Mouse (Mus musculus) lung, embryonic 14.5 days (tissue): ENCODE results near the gene Pdhx. TPM values are rescaled to one million over a fixed set of nuclear protein-coding genes. Genes with fewer than 3 reads are reported as not detected.
A peak's percentile ranks its signal among the peaks of the same experiment; 100 is the strongest.

ENCODE experiments used
- ATAC-seq: fragments of 200-750 bp; cut with Nextera tagmentation; 2 replicates; pipeline ENCODE4 v1.8.0; 2017; ENCODE audit warnings: mild to moderate bottlenecking, moderate TSS enrichment, moderate library complexity; ENCODE audit not compliant: insufficient read depth
- DNase-seq: peaks from one replicate; pipeline ENCODE4 v3.0.0-alpha.2; 2015
- H3K27ac ChIP-seq: fragments of 300-500 bp; sonication (generic); 2 replicates; pipeline ENCODE4 v1.5.1; 2014; ENCODE audit warnings: low read depth, mild to moderate bottlenecking, moderate library complexity
- H3K27me3 ChIP-seq: fragments of 300-500 bp; sonication (generic); 2 replicates; pipeline ENCODE4 v1.6.1; 2014; ENCODE audit warnings: low read length, control low read depth; ENCODE audit not compliant: insufficient read depth
- H3K36me3 ChIP-seq: fragments of 300-500 bp; sonication (generic); 2 replicates; pipeline ENCODE4 v1.6.1; 2014; ENCODE audit warnings: control low read depth; ENCODE audit not compliant: insufficient read depth
- H3K4me1 ChIP-seq: fragments of 300-500 bp; sonication (generic); 2 replicates; pipeline ENCODE4 v1.6.1; 2014; ENCODE audit warnings: antibody characterized with exemption, control low read depth; ENCODE audit not compliant: insufficient read depth
- H3K4me2 ChIP-seq: fragments of 300-500 bp; sonication (generic); 2 replicates; pipeline ENCODE4 v1.6.1; 2014; ENCODE audit warnings: mild to moderate bottlenecking
- H3K4me3 ChIP-seq: fragments of 300-500 bp; sonication (generic); 2 replicates; pipeline ENCODE4 v1.5.1; 2014; ENCODE audit warnings: low read depth, low read length
- H3K9ac ChIP-seq: fragments of 300-500 bp; sonication (generic); 2 replicates; pipeline ENCODE4 v1.6.1; 2014
- H3K9me3 ChIP-seq: fragments of 300-500 bp; sonication (generic); 2 replicates; pipeline ENCODE4 v1.6.1; 2016; ENCODE audit warnings: low read depth, low read length, control low read depth
- CTCF ChIP-seq: IDR thresholded peaks from 2 replicates; pipeline ENCODE4 v1.5.1; 2016; ENCODE audit warnings: antibody characterized with exemption, low read depth
- WGBS: fragments of 180-500 bp; shearing (Covaris S2); extraction: QIAGEN DNeasy Blood & Tissue Kit; methylation state at CpG from one replicate; pipeline ENCODE4 v1.1.7; 2014; 5-methylcytosine and 5-hydroxymethylcytosine counted together
- polyA plus RNA-seq: library from polyadenylated mRNA; unstranded; fragments of >200 nt; fragmentation: Nextera tagmentation; extraction: Ambion mirVana; gene quantifications from 2 replicates; pipeline ENCODE4 v1.2.1, GENCODE M21; 2014

The Pdhx gene
- polyA plus RNA-seq, 1 experiment from 2014 or later: 38.5 TPM

DNA sequence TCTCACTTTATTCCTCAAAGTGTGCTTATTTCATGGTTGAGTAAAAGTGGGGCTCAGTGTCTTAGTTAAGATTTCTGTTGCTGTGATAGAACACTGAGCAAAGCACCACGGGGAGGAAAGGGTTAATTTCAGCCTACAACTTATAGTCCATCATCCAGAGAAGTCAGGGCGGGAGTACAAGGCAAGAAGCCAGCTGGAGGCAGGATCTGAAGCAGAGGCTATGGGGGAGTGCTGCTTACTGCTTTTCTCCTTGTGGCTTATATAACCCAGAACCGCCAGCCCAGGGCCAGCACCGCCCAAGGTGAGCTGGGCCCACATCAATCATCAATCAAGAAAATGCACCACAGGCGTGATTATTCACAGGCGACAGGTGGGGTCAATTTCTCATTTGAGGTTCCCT lies 7.8 kb upstream of the Pdhx start:
- no peaks in the 10 kb centered on the region for H3K4me1 ChIP-seq
- H3K27me3 ChIP-seq: no peaks in the 10 kb centered on the region
- no peak overlapping the region for H3K27ac ChIP-seq
- no peak for TF ChIP-seq CTCF
- H3K36me3 ChIP-seq: 0 out of 2 replicates have a peak, but pooled peaks cover 8% of the 10 kb centered on the region
- H3K4me3 ChIP-seq: no peak overlapping the region
- WGBS: 48% methylated on average over 6 of the region's 6 CpGs
- no peak overlapping the region for H3K9ac ChIP-seq
- peak; percentile 71 for DNase-seq
- 0 out of 2 replicates have a peak, but pooled peaks have one; percentile 57 for ATAC-seq
- no peaks in the 10 kb centered on the region for H3K9me3 ChIP-seq
- H3K4me2 ChIP-seq: no peak overlapping the region

DNA sequence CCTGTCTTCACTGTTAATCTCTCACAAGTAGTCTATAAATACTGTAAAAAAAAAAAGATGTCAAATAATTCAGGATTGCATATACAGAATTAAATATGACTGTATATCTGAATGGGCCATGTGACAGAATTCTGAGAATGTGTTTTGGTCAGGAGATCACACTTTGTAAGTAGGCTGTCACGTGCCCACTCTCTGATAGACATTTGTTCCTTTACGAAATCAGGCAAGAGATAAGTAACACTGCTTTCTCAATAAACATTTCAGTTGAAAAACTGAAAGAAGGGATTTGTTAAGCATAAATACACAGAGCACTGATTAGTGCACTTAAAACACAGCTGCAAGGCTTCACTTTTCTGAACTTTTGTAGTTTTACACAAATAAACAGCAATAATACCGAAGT lies 2.7 kb downstream of the Pdhx start:
- ATAC-seq (no peak), DNase-seq (peak; percentile 48)
- no peaks in the 10 kb centered on the region for H3K9me3 ChIP-seq
- H3K36me3 ChIP-seq: no peaks in the 10 kb centered on the region
- no peak overlapping the region for H3K9ac ChIP-seq
- no peak overlapping the region for H3K27ac ChIP-seq
- no peak for TF ChIP-seq CTCF
- peaks cover 10% of the 10 kb centered on the region for H3K4me1 ChIP-seq
- H3K4me2 ChIP-seq: no peak overlapping the region
- H3K4me3 ChIP-seq: no peak overlapping the region
- no peaks in the 10 kb centered on the region for H3K27me3 ChIP-seq
- 36% methylated on average over 3 of the region's 3 CpGs for WGBS

DNA sequence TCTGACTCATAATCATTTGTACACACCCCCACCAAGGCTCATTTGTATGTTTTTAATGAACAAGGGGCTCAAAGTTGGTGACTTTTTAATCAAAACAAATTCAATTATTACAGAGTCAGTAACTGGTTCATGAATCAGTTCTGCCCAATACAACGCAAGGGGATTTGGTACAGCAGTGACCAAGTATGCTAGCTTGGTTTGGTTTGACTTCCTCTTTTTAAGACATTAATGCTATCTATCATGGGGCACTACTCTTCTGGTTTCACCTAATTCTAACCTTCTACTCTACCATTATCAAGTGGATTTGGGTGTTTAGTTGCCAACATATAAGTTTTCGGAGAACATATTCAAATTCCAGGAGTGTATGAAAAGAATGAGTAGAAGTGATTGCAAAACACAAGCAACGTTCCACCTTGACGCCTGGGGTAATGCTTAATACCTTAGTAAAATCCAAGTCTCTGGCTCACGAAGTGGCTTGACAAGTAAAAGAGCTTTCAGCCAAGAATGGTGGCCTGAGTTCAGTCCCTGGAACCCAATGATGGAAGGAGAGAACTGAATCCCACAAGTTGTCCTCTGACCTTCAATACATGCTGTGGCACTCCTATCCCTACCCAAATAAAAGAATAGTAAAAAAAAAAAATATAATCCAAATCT lies 3.4 kb downstream of the Pdhx start:
- H3K4me1 ChIP-seq: peaks cover 10% of the 10 kb centered on the region
- ATAC-seq: no peak
- H3K9ac ChIP-seq: no peak overlapping the region
- H3K36me3 ChIP-seq: no peaks in the 10 kb centered on the region
- no peak for TF ChIP-seq CTCF
- no peak overlapping the region for H3K4me3 ChIP-seq
- H3K27me3 ChIP-seq: no peaks in the 10 kb centered on the region
- no peak overlapping the region for H3K27ac ChIP-seq
- 91% methylated on average over 5 of the region's 5 CpGs for WGBS
- no peaks in the 10 kb centered on the region for H3K9me3 ChIP-seq
- no peak for DNase-seq
- no peak overlapping the region for H3K4me2 ChIP-seq

DNA sequence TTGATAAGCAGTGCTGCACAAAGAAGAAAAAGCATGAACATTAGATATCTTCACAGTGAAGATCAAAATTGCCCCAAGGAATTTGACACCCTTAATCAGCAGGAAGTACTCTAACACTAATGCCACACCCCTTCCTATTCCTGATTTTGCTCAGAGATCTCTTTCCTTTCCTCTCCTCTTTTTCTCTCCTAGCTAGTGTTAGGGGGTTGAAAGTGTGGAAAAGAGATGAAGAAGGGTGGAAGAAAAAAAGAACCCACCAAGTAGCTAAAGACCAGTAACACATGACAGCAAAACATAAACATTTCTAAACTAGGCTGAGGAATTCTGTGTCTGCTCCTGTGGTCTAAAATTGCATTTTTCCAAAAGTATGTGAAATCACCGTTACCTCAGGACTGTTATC lies 4.7 kb downstream of the Pdhx start:
- Histone ChIP-seq H3K27ac (no peak overlapping the region), H3K4me3 (no peak overlapping the region), H3K9ac (no peak overlapping the region), H3K27me3 (no peaks in the 10 kb centered on the region), H3K36me3 (no peaks in the 10 kb centered on the region), H3K4me2 (no peak overlapping the region), H3K9me3 (no peaks in the 10 kb centered on the region), H3K4me1 (peaks cover 10% of the 10 kb centered on the region)
- DNase-seq: no peak
- TF ChIP-seq CTCF: no peak
- 55% methylated on average over 1 of the region's 1 CpGs for WGBS
- ATAC-seq: no peak

DNA sequence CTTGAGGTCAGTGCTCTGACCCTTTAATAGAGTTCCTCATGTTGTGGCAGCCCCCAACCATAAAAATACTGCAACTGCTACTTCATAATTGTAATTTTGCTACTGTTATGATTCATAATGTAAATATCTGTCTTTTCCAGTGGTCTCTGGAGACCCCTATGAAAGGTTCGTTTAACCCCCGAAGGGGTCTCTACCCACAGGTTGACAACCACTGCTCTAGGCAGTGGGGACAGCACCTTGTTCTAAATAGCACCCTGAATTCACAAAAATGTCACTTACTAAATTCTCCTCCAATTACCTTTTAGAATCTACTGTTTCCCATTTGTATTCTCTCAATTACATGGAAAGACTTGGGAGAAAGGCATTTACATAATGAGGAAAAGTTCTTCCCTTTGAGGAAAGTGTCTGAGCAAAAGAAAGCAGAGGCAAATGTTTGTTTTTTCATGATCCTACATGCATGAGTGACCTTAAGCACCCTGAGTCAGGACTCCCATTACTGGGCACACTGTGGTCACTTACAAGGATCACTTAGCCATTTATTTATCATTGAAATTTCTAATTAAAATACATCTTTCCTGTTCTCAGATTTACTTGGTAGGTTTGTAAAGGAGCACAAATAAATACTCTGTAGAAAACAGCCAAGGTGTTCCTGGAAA lies 5.6 kb downstream of the Pdhx start:
- ATAC-seq (no peak), DNase-seq (no peak)
- Histone ChIP-seq H3K4me3 (no peak overlapping the region), H3K4me2 (no peak overlapping the region), H3K27ac (no peak overlapping the region), H3K9me3 (no peaks in the 10 kb centered on the region), H3K27me3 (no peaks in the 10 kb centered on the region), H3K4me1 (peaks cover 10% of the 10 kb centered on the region), H3K9ac (no peak overlapping the region), H3K36me3 (no peaks in the 10 kb centered on the region)
- TF ChIP-seq CTCF: no peak
- WGBS: 83% methylated on average over 2 of the region's 2 CpGs

DNA sequence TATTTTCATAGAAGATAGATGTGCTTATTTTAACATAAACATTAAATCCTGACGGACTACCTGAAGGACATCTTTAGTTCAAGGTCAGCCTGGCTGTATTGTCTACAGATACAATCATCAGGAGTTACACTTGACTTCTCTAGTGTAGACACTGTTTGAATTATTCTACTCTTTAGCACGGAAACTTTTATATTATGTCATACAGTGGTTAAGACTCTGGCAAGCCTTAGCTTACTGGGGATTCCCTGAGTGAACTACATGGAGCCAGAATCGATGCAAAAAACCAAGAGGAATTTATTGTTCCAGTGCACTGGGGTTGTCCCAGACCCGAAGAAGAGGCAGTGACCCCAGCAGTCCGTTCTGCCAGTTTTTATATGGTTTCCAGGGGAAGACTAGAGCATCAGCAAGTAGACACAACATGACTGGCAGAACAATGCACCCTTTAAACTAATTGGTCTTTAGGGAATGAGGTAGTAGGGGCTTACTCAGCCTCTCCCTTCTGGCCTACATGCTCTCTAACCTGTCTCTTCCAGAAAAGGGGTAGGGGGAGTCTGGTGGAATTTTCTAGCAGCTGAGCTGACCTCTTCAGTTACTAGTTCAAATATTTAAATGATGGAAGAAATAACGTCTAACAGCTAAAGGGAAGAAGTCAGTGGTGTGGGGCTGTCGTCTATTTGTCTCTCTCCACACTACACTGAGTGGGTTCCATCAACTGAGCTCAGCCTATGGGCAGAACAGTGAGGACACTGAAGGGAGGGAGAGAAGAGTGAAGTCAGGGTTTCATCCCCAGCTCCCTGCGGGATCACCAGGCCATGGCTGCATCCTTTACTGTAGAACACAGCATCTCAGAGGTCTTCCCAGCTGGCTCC lies 6.4 kb downstream of the Pdhx start:
- Histone ChIP-seq H3K4me2 (no peak overlapping the region), H3K9ac (no peak overlapping the region), H3K4me1 (peaks cover 6% of the 10 kb centered on the region; the same call in 1 of the 2 replicates), H3K27me3 (no peaks in the 10 kb centered on the region), H3K36me3 (no peaks in the 10 kb centered on the region), H3K27ac (no peak overlapping the region), H3K9me3 (no peaks in the 10 kb centered on the region), H3K4me3 (no peak overlapping the region)
- 62% methylated on average over 8 of the region's 8 CpGs for WGBS
- TF ChIP-seq CTCF: no peak
- no peak for ATAC-seq
- no peak for DNase-seq

DNA sequence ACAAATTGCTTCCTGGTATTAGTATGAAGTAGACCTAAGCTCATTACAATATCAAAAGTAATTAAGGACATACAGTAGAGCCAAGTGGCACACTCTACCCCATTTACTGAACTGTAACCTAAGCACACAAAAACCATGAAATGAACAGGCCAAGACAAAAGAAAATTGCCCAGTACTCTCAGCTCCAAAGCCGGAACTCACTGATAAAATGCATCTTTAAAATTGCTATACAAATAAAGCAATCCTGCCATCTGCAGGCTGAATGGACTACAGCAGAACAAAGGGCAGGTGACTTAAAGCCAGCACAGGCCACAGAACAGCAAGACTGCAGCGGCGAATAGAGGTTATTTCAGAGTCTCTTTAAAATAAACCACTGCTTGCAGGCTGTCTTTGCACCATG lies 10.4 kb downstream of the Pdhx start:
- TF ChIP-seq CTCF: peak; percentile 69
- 11% methylated on average over 3 of the region's 3 CpGs for WGBS
- Histone ChIP-seq H3K4me2 (no peak overlapping the region), H3K27ac (no peak overlapping the region), H3K27me3 (no peaks in the 10 kb centered on the region), H3K9me3 (no peaks in the 10 kb centered on the region), H3K4me1 (peaks cover 8% of the 10 kb centered on the region), H3K4me3 (no peak overlapping the region), H3K36me3 (no peaks in the 10 kb centered on the region), H3K9ac (no peak overlapping the region)
- DNase-seq: peak; percentile 87
- peak; percentile 35 for ATAC-seq
